Mouse (Mus musculus) kidney, adult 8-10 months (tissue): Measurements from ENCODE around the gene Csmd2.
"Not testable (repeated sequence)": the region's sequence is repeated elsewhere in the genome, so short reads cannot be mapped to it uniquely, and the experiment has no call there.

Experiments
- DNase-seq, 2 experiments: peaks; one replicate each; pipeline ENCODE4 v3.0.0; 2022

Csmd2 gene

DNA sequence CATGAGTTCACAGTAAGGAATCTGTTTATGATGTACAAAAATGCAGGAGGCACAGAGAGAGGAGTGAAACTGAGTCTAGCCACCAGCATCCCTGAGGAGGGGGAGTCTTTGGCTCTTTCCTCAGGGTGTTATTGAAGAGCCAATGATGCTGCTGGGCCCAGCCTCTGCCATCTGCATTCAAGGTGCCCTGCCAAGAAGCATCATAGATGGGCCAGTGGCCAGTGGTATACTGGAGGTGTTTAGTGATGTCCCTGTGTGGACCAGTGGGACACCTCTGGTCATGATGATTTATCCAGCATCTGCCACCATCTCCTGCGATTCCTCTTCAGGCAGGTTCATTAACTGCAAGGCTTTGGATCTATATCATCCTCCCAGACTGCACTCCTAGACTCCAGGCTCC, 61.1 kb downstream of the Csmd2 start:
- DNase-seq: no peak

DNA sequence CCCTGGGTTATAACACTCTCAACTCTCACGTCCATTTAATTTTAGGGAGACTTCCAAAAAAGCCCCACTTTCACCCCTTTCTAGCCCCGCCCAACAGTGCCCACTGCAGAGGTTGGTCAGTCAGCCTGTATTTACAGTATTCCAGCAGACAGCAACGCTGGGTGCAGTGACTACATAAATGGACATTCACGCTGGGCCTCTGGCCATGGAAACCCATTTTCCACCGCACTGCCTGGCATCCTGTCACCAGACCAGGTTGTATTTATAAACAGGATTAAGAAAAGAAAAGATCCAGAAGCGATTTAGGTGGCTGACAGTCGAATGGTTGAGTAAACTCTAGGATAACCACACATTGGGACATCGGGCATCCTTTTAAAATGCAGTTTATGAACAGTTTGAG, 65.0 kb downstream of the Csmd2 start:
- no peak for DNase-seq

DNA sequence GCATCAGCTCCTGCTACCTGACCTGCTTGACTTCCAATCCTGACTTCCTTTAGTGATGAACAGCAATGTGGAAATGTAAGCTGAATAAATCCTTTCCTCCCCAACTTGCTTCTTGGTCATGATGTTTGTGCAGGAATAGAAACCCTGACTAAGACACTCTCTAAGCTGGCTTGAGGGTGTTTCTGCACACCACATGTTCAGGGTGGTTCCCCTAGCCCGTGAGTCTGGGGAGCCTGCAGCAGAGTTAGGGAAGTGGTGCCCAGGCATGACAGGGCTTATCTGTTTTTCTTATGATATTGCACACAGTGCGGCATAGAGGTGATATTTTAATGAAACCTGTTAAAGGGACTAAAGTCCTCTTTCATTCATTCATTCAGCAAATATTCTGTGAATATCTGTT, 73.6 kb downstream of the Csmd2 start:
- not testable (repeated sequence) for DNase-seq

DNA sequence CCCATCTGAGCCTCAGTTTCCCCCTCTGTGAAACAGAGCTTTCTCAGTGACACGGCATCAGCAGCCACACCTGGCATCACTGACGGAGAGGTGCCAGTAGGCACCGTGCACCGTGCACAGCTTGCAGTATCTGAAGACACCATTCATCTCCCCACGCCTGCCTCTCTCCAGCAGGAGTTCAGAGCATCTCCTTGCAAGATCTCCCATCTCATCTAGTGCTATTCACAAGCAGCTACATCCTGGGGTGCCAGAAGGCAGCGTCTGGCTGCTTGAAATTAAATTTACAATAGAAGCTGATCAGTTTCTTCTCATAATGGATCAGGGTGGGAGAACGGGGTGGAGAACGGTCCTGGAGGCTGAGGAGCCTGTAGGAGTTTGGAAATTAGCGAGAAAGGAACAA, 79.5 kb downstream of the Csmd2 start:
- DNase-seq: no peak

DNA sequence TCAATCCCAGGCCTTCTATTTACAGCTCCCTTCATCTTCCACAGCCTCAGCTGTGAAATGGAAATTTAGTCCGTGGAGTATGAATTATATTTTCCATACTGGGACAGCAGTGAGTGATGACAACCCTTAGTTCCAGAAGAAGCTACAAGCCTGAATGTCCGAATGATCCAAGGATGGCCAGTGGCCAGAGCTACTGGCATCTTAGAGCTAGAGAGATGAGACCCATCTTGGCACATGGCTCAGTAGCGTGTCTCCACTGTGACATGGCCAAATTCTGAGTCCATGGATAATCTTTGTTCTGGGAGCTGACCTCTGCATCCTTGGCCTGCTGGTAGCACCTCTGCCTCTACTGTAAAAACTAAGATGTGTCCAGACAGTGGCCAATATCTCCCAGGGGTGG, 96.8 kb downstream of the Csmd2 start:
- no peak for DNase-seq

DNA sequence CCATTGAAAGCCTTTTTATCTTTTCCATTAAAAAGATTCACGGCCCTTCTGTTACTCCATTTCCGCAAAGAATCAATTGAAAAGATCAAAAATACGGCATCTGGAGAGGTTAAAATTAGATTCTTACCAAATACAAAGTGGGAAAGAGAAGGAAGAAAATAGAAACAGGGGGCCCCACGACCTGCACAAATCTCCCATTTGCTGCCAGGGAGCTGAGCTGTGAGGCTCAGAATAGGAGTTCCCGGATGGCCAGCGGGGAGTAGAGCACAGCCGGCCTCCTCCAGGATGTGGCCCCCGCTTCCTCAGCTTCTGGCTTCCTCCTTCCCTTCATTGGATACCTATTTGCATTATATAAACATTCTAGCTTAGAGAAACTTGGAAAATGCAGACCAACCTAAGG, 97.4 kb downstream of the Csmd2 start:
- no peak for DNase-seq

DNA sequence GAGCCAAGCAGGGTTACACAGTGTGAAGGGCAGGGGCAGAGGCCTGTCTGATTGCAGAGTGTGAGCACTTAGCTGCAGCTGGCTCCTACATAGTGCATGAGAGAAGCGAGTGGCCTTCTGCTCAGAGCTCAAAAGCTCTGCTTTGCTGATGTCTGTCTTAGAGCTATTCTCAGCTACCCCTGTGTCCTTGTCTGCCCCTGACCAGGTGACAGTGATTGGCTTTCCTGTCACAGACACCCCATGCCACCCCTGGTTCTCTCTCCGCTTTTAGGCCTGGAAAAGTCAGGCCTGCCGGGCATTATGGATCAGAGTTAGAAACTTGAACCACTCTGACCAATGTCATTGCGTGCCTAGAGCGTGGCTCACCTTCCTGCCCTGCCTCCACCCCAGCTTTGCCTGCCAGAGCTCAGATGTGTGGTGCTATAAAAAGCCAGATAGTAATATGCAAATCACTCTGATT, 99.5 kb downstream of the Csmd2 start:
- DNase-seq: no peak

DNA sequence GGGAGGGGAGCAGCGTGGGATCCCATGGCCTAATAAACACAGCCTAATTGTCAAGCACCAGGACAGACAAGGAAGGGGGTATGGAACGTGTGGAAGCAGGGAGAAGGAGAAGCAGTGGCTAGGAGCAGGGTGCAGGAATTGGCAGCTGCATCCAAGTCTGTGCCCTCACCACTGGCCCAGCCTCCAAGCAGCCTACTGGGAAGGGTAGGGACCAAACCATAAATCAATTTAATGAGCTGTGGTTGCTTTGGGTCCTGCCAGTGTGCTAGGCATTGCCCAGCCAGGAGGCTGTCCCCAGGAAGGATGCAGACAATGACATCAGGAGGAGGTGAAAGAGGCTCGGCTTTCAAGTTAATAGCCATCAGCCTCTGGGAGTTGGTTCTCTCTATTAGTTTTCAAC, 100.0 kb downstream of the Csmd2 start:
- peak in 1 of 2 experiments; percentile 7 for DNase-seq

DNA sequence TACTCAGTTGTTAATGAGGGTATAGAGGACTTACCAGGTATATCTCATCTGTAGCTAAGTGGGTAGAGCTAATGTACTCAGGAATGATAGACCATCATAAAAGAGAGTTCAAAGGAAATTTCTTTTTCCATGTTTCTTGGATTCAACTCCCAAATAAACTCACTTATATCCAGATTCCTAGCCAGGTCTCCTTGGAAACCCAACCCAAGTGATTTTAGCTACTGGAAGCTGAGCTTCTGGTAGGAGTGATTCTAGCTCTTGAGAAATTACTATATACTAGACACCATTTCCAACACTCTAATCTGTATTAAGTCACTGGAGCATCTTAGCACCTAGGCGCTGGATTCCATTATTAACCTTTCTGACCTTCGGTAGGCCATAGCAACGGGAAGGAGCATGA, 100.6 kb downstream of the Csmd2 start:
- no peak for DNase-seq

DNA sequence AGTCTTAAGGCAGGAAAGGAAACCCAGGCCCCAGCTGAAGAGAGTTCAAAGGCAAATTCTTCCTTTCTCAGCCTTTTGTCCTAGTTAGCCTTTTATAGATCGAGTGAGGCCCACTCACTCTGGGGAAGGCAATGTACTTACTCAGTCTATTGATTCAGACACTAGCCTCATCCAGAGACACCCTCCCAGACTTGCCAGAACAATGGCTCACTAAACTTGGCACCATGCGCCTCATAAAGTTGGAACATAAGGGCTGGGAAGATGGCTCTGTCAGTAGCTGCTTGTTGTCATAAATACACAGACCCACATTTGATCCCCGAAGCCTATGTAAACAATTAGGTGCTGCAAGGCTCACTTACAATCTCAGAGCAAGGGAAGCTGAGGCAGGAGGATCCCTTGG, 104.3 kb downstream of the Csmd2 start:
- no peak for DNase-seq

DNA sequence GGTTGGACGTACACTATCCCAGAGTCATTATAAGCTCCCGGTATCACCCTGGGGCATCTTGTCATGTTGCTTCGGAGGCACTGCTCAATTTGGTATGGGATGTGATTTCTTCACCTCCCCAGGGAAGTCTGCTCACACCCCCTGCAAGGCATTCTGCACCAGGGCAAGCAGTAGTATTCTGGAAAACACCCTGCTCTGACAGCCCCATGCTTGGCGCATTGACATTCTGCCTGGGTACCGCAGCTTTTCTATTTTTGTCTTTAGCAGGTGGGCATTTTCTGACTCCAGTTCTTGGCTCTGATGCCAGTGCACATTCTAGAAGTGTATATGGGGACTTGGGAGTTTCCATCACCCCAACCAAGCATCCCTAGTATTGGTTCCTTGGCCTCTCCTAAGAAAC, 111.9 kb downstream of the Csmd2 start:
- DNase-seq: no peak

DNA sequence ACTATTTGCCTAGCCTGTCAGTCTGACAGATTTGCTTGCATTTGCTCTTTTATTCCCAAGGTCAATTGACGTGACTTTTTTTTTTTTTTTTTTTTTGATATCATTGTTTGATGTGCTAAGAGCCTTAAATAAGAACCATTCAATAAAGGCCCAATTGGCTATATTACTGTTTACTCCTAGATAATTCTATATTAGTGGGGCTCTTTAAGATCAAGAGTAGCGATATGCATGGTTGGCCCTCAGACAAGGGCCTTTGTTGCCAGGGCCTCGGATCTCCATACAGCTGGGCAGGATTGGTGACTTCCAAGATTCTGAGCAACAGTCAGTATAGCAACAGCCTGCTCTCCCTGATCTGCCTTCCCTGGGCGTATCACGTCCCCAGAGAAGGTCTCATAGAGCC, 112.9 kb downstream of the Csmd2 start:
- DNase-seq: no peak

DNA sequence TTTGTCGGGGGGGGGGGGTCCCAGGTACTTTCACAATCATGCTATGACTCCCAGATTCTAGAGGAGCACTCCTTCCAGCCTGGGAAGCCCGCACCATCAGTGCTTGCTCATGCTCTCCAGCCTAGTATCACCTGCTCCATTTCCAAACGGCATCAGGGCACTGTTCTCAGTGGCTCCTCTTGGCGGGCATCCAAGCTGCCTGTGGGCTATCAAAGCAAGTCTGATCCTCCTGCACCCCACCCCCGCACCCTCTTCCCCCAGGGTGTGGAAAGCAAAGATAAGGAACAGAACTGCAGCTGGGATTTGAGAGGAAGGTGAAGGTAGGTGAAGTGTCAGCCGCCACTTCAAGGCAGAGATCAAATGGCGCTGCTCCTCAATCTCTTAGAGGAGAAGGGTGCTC, 128.7 kb downstream of the Csmd2 start:
- no peak for DNase-seq

DNA sequence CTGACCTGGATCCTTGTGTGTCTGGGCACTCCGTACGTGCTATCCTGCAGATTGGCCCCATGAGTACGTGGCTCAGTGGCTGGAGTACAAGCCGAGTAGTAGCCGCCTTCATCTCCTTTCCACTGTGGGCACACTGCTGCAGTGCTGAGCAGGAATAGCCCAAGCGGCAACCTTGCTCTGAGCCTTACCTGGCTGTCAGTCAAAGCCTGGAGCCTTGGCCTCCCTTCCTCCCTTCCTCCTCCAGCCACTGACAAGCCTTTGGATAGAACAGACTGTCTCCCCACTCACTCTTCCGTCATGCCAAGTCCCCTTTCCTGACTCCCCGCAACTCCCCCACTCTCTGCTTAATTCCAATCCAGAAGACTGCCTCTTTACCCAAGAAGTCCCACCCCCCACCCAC, 135.6 kb downstream of the Csmd2 start:
- no peak for DNase-seq

DNA sequence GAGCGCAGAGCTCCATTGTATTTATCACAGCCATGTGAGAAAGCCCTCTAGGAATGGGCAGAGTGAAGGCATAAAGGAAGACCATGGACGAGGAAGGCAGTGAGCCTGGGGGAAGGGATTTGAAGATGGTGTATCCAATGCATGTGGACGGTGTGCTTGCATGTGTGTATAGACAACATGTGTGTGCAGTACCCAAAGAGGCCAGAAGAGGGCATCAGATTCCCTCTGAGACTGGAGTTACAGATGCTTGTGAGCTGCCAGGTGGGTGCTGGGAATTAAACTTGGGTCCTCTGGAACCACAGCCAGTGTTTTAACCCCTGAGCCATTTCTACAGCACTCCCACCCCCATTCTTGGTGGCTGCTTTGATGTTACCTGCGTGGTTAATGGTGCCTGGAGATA, 137.1 kb downstream of the Csmd2 start:
- DNase-seq: no peak

DNA sequence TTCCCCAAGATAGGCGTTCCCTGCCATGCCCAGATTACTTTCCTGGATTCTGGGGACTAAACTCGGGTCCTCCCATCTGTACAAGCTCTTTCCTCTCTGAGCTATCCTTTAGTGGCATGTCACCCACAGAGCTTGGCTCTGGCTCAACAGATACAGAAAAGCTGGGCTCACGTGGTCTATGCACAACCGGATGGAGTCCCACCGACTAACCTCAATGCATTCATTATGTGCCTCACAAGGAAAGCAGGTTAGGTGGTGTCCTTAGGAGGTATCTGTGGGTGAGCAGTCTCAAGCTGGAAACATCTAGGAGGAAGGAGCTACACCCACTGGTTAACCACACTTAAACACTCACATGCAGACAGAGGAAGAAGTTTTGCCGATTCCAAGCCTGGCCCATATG, 140.9 kb downstream of the Csmd2 start:
- DNase-seq: no peak

DNA sequence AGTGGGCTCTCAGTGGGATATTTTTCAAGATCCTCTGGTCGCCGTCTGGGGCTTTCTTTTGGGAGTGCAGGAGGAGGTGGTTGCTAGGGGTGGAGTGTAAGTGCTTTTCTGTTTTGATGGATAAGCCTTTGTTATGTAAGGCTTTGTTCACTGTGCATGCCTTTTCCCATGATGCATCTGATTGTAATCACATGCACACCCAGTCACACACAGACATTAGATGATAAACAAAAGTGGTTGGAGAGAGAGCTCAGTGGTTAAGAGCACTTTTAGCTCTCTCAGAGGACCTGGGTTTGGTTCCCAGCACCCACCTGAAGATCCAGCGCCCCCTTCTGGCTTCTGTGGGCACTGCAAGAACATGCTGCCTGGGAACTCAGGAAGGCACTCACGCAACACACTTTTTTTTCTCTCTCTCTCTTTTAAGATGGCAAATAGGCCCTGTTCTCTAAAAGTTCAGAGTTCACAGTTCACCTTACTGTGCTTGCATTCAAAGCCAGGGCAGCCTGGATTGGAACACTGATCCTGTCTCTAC, 143.0 kb downstream of the Csmd2 start:
- no peak for DNase-seq

DNA sequence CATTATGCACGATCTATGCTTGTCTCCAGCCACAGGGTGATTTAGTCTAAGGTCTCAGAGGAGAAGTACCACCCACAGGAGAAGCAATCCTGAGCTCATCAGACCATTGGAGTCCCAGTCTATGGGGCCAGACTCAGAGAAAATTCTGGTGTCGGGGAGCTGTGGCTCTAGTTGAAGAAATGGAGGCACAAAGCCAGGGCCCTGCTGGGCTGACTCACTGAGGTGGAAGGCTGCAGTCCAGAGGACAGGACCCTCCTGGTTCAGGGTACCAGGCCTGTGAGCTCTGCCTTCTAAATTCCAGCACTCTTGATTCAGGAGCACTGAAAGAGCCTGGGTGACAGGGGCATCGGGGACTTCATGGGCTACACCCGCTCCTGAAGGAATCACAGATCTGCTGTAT, 144.0 kb downstream of the Csmd2 start:
- DNase-seq: no peak

DNA sequence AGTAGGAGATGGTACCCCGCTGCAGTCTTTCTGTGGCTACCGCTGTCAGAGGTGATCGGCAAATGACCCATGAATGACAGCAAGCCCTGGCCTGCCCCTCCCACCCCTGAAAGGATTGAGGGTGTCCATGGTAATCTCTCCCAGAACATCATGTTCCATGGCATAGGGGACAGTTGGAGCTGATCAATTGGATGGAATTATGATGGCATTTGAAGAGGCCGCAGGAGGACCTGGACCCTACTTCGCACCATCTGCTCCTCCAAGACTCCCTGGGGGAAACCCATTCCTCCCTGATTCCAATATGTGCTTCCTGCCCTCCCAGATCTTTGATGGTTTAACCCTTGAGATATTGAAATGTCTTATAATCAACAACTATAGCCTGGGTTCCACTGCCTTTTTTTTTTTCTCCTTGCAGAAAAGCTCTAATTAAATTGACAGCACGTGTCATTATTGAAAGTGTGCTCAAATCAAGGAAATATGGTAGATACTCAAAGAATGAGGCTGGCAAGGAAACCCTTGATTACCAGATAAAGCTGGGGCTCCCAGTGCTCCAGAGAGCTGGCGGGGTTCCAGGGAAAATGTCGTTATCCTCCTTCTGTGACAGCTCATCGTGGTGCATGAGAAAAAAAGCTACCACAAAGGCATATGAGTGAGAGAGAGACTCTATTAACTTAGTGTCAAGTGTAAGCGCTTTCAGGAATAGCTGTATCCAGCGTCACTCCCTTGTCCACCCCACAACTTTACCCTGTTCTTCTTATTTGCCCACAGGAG, 145.4 kb downstream of the Csmd2 start:
- no peak for DNase-seq

DNA sequence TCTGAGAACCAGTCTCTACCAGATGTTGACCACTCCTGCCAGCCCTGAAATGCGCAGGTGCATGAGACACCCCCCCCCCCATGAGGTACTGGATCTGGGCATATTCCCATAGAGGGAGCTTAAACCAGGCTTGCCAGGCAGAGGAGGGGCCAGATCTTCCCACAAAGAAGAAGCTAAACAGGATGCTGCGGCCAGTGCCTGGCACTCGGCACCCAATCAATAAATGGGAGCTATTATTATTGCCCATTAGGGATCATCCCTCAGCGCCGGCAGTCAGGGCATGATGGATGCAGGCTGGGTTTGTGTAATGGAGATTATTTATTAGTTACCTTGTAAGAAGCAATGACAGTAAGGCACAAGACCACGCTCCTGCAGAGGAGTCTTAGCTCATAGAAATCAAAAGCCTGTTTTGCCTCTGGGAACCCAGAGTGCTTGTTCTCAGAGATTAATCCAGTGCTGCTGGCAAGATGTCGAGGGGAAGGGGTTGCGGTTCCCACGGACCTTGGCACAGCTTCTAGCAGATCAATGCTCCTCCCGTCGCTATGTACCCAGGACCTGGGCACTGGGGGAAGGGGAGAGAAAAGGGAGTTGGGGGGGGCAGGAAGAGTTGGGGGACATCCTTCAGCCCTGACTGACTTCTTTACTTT, 146.8 kb downstream of the Csmd2 start:
- DNase-seq: no peak

DNA sequence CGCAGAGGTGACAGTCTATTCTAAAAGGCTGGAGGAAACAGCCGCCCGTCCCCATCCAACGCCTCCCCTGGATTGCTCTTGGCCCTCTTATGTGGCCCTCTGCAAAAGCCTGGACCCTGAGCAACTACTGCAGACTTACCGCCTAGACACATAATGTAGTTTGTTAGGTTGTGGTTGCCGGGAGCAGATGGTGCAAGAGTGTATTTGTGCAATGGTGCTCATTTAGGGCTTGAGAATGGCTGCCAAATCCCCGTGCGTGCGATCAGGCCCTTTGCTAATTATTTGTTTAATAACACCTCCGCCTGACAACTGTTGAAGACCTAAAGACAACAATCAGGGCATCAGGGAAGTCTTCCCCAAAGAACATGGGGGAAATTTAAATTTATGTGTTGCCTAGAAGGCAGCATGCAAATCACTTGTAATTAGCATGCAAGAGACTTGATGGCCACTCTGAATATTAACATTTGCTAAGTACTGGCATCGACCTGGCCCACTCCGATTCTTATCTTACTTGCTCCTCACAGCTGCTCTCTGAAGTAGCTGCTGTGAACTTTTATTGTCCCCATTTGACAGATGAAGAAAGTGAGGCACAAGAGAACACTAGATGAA, 147.5 kb downstream of the Csmd2 start:
- no peak for DNase-seq

DNA sequence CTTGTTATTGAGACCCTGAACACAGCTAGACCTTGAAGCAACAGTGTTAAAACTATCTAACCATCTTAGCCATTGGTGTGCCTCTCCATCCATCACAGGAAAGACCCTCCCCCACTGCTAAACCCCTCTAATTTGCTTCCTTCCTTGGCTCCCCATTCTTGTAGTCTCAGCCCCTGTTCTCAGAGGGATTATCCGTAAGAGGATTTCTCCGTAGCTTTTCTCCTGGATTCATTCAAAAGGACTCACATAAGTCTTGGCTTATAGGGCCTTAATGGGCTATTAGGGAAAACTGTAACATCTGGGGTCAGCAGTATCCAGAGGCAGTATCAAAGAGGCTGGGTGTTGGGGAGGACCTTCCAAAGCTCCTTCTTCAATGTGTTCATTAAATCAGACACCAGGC, 152.3 kb downstream of the Csmd2 start:
- no peak for DNase-seq

DNA sequence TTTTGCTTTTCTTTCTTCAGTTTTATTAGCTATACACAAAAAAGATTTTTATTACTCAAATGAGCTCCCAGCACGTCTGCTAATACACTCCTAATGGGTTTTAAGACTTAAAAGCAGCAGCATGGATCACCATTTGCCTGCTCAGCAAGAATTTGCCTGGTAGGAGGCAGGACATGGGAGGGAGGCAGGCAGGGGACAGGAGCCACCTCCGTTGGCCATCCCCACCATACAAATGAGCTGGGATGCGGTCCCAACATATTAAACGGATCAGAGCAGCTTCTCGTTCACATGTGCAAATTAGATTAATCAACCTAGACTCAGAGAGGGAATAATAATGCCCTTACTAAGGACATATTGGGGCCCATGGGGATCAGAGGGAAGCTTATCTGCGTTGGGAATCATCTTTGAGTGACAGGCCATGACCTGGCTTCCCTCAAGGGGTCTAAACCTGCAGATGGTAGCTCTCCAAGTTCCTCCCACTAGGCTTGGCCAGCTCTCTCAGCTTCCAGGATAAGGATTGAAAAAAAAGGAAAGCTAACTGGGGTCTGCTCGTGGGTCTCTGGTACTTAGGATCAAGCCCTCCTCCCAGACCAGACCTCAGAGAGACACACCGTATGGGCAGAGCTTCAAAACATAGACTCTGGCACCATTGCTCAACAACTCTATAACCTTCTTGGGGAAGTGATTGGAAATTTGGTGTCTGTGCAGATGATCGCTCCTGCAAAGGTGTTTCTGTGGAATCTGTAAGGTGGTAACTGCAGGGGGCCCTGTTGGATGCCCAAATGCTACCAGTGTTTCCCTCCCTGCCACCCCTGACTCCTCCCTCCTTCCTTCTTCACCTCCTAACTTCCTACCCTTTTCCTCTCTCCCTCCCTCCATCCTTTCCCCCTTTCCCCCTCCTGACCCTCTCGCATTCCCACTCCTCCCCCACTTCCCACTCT, 153.8 kb downstream of the Csmd2 start:
- no peak for DNase-seq
